Mouse (Mus musculus) forebrain, embryonic 15.5 days (tissue): ENCODE measurements at regions not wholly inside any gene's neighbourhood (a gene's known extent, or its start where the extent isn't known, plus 50 kb on each side); places are given as distances from the start of the nearest gene placed in this dataset.

Source experiments
- microRNA-seq: library from miRNA; unstranded; fragments of <30 nt; microRNA quantifications from one replicate; pipeline ENCODE4, GENCODE M21; 2016

Small RNA genes lying in the stretch of these regions (microRNA-seq; reads per million reads assigned to microRNA genes)
- 1.3 reads per million for gene Mir3089
